Mouse (Mus musculus): Measurements from ENCODE around the gene Srd5a1. TPM values are rescaled to one million over a fixed set of nuclear protein-coding genes. Genes with fewer than 3 reads are reported as not detected.
"Not testable (repeated sequence)": the region's sequence is repeated elsewhere in the genome, so short reads cannot be mapped to it uniquely, and the experiment has no call there.

Srd5a1 gene
- polyA plus RNA-seq, 1 experiment = 20.9 TPM

- peaks cover 8% of the 10 kb centered on the region; the same call in 1 of the 2 replicates for H3K4me1 ChIP-seq (ENCODE audit: control insufficient read depth, insufficient read depth, insufficient read length, low read length)
- H3K27ac ChIP-seq (ENCODE audit: insufficient read depth, low read depth, low read length) = peak overlapping the region; percentile 18; the same call in 1 of the 2 replicates
- H3K36me3 ChIP-seq (ENCODE audit: control insufficient read depth, insufficient read depth, low read length) = peaks cover 37% of the 10 kb centered on the region
- no peaks in the 10 kb centered on the region for H3K27me3 ChIP-seq (ENCODE audit: control insufficient read depth, insufficient read depth, low read length)
- TF ChIP-seq POLR2A (IDR thresholded peaks at IDR 0.05; ENCODE audit: low read depth, low read length) (no peak), CTCF (IDR thresholded peaks at IDR 0.05; ENCODE audit: extremely low read depth, insufficient read length, insufficient replicate concordance, low read depth, low read length) (no peak)
- 69% methylated on average over 6 of the region's 6 CpGs for WGBS
- no peak overlapping the region for H3K4me3 ChIP-seq (ENCODE audit: low read depth, low read length)
Observed at GRCm38 (mm10) chr13:69636816-69637215, 25.6 kb upstream of the Srd5a1 start.

- TF ChIP-seq POLR2A (IDR thresholded peaks at IDR 0.05; ENCODE audit: low read depth, low read length) (no peak), CTCF (IDR thresholded peaks at IDR 0.05; ENCODE audit: extremely low read depth, insufficient read length, insufficient replicate concordance, low read depth, low read length) (no peak)
- Histone ChIP-seq H3K4me1 (ENCODE audit: control insufficient read depth, insufficient read depth, insufficient read length, low read length) (peaks cover 8% of the 10 kb centered on the region; the same call in 1 of the 2 replicates), H3K27ac (ENCODE audit: insufficient read depth, low read depth, low read length) (peak overlapping the region; percentile 18; the same call in 1 of the 2 replicates), H3K36me3 (ENCODE audit: control insufficient read depth, insufficient read depth, low read length) (peaks cover 42% of the 10 kb centered on the region), H3K27me3 (ENCODE audit: control insufficient read depth, insufficient read depth, low read length) (no peaks in the 10 kb centered on the region), H3K4me3 (ENCODE audit: low read depth, low read length) (no peak overlapping the region)
- 32% methylated on average over 3 of the region's 3 CpGs for WGBS
Observed at GRCm38 (mm10) chr13:69636375-69636774, 25.1 kb upstream of the Srd5a1 start.

- H3K4me3 ChIP-seq (ENCODE audit: low read depth, low read length); H3K4me1 ChIP-seq (ENCODE audit: control insufficient read depth, insufficient read depth, insufficient read length, low read length); H3K27me3 ChIP-seq (ENCODE audit: control insufficient read depth, insufficient read depth, low read length); H3K27ac ChIP-seq (ENCODE audit: insufficient read depth, low read depth, low read length): not testable (repeated sequence)
- H3K36me3 ChIP-seq (ENCODE audit: control insufficient read depth, insufficient read depth, low read length) = peaks cover 47% of the 10 kb centered on the region
- WGBS = 94% methylated on average over 7 of the region's 7 CpGs
Observed at GRCm38 (mm10) chr13:69635836-69636235, 24.6 kb upstream of the Srd5a1 start.

- Histone ChIP-seq H3K4me3 (ENCODE audit: low read depth, low read length) (no peak overlapping the region), H3K27me3 (ENCODE audit: control insufficient read depth, insufficient read depth, low read length) (no peaks in the 10 kb centered on the region), H3K4me1 (ENCODE audit: control insufficient read depth, insufficient read depth, insufficient read length, low read length) (peaks cover 8% of the 10 kb centered on the region; the same call in 1 of the 2 replicates), H3K27ac (ENCODE audit: insufficient read depth, low read depth, low read length) (no peak overlapping the region), H3K36me3 (ENCODE audit: control insufficient read depth, insufficient read depth, low read length) (peaks cover 58% of the 10 kb centered on the region)
- TF ChIP-seq POLR2A (IDR thresholded peaks at IDR 0.05; ENCODE audit: low read depth, low read length) = no peak
- TF ChIP-seq CTCF (IDR thresholded peaks at IDR 0.05; ENCODE audit: extremely low read depth, insufficient read length, insufficient replicate concordance, low read depth, low read length) = no peak
- WGBS = 89% methylated on average over 2 of the region's 2 CpGs
Observed at GRCm38 (mm10) chr13:69633988-69634387, 22.7 kb upstream of the Srd5a1 start.

GRCm38 (mm10) chr13:69633551-69633950 lies 22.3 kb upstream of the Srd5a1 start:
- Histone ChIP-seq H3K27me3 (ENCODE audit: control insufficient read depth, insufficient read depth, low read length) (no peaks in the 10 kb centered on the region), H3K4me3 (ENCODE audit: low read depth, low read length) (no peak overlapping the region), H3K27ac (ENCODE audit: insufficient read depth, low read depth, low read length) (no peak overlapping the region), H3K36me3 (ENCODE audit: control insufficient read depth, insufficient read depth, low read length) (peaks cover 62% of the 10 kb centered on the region), H3K4me1 (ENCODE audit: control insufficient read depth, insufficient read depth, insufficient read length, low read length) (peaks cover 8% of the 10 kb centered on the region; the same call in 1 of the 2 replicates)
- 87% methylated on average over 9 of the region's 9 CpGs for WGBS
- no peak for TF ChIP-seq POLR2A (IDR thresholded peaks at IDR 0.05; ENCODE audit: low read depth, low read length)
- no peak for TF ChIP-seq CTCF (IDR thresholded peaks at IDR 0.05; ENCODE audit: extremely low read depth, insufficient read length, insufficient replicate concordance, low read depth, low read length)

- TF ChIP-seq CTCF (IDR thresholded peaks at IDR 0.05; ENCODE audit: extremely low read depth, insufficient read length, insufficient replicate concordance, low read depth, low read length) (no peak), POLR2A (IDR thresholded peaks at IDR 0.05; ENCODE audit: low read depth, low read length) (no peak)
- H3K27ac ChIP-seq (ENCODE audit: insufficient read depth, low read depth, low read length) = no peak overlapping the region
- H3K27me3 ChIP-seq (ENCODE audit: control insufficient read depth, insufficient read depth, low read length) = no peaks in the 10 kb centered on the region
- H3K4me3 ChIP-seq (ENCODE audit: low read depth, low read length) = no peak overlapping the region
- H3K36me3 ChIP-seq (ENCODE audit: control insufficient read depth, insufficient read depth, low read length) = peaks cover 75% of the 10 kb centered on the region
- 87% methylated on average over 4 of the region's 4 CpGs for WGBS
- peaks cover 3% of the 10 kb centered on the region; the same call in 1 of the 2 replicates for H3K4me1 ChIP-seq (ENCODE audit: control insufficient read depth, insufficient read depth, insufficient read length, low read length)
Observed at GRCm38 (mm10) chr13:69631659-69632058, 20.4 kb upstream of the Srd5a1 start.

GRCm38 (mm10) chr13:69631111-69631510 lies 19.9 kb upstream of the Srd5a1 start:
- H3K27ac ChIP-seq (ENCODE audit: insufficient read depth, low read depth, low read length) = no peak overlapping the region
- WGBS = 92% methylated on average over 3 of the region's 3 CpGs
- H3K36me3 ChIP-seq (ENCODE audit: control insufficient read depth, insufficient read depth, low read length) = peaks cover 80% of the 10 kb centered on the region
- H3K4me1 ChIP-seq (ENCODE audit: control insufficient read depth, insufficient read depth, insufficient read length, low read length) = peaks cover 2% of the 10 kb centered on the region; the same call in 1 of the 2 replicates
- TF ChIP-seq POLR2A (IDR thresholded peaks at IDR 0.05; ENCODE audit: low read depth, low read length) = no peak
- H3K4me3 ChIP-seq (ENCODE audit: low read depth, low read length) = no peak overlapping the region
- H3K27me3 ChIP-seq (ENCODE audit: control insufficient read depth, insufficient read depth, low read length) = no peaks in the 10 kb centered on the region

- no peak overlapping the region for H3K27ac ChIP-seq (ENCODE audit: insufficient read depth, low read depth, low read length)
- WGBS = 75% methylated on average over 8 of the region's 8 CpGs
- no peak for TF ChIP-seq POLR2A (IDR thresholded peaks at IDR 0.05; ENCODE audit: low read depth, low read length)
- no peak for TF ChIP-seq CTCF (IDR thresholded peaks at IDR 0.05; ENCODE audit: extremely low read depth, insufficient read length, insufficient replicate concordance, low read depth, low read length)
Observed at GRCm38 (mm10) chr13:69630576-69630975, 19.3 kb upstream of the Srd5a1 start.

More at GRCm38 (mm10) chr13:69630576-69630975, 19.3 kb upstream of the Srd5a1 start:
- H3K4me1 ChIP-seq (ENCODE audit: control insufficient read depth, insufficient read depth, insufficient read length, low read length) = no peaks in the 10 kb centered on the region
- H3K27me3 ChIP-seq (ENCODE audit: control insufficient read depth, insufficient read depth, low read length) = no peaks in the 10 kb centered on the region
- H3K36me3 ChIP-seq (ENCODE audit: control insufficient read depth, insufficient read depth, low read length) = peaks cover 85% of the 10 kb centered on the region
- no peak overlapping the region for H3K4me3 ChIP-seq (ENCODE audit: low read depth, low read length)

Data from small intestine, adult 2 months (tissue).